Mouse (Mus musculus) embryonic facial prominence, embryonic 13.5 days (tissue): ENCODE measurements around the gene Bend6. TPM values are rescaled to one million over a fixed set of nuclear protein-coding genes. Genes with fewer than 3 reads are reported as not detected.
"Not testable (repeated sequence)": the region's sequence is repeated elsewhere in the genome, so short reads cannot be mapped to it uniquely, and the experiment has no call there.

Experiments
- ATAC-seq: fragments of 200-750 bp; cut with Nextera tagmentation; 2 replicates; pipeline ENCODE4 v1.8.0; 2017; ENCODE audit warnings: low read depth; ENCODE audit not compliant: insufficient number of reproducible peaks, insufficient read depth, low FRiP score, low TSS enrichment
- H3K27ac ChIP-seq: fragments of 300-500 bp; sonication (generic); 2 replicates; pipeline ENCODE4 v1.5.1; 2015; ENCODE audit warnings: moderate library complexity, mild to moderate bottlenecking, inconsistent platforms
- H3K27me3 ChIP-seq: fragments of 300-500 bp; sonication (generic); 2 replicates; pipeline ENCODE4 v1.6.1; 2015; ENCODE audit warnings: mild to moderate bottlenecking, inconsistent platforms
- H3K36me3 ChIP-seq: fragments of 300-500 bp; sonication (generic); 2 replicates; pipeline ENCODE4 v1.6.1; 2015; ENCODE audit warnings: mild to moderate bottlenecking, inconsistent platforms
- H3K4me1 ChIP-seq: fragments of 300-500 bp; sonication (generic); 2 replicates; pipeline ENCODE4 v1.6.1; 2015; ENCODE audit warnings: inconsistent platforms
- H3K4me2 ChIP-seq: fragments of 300-500 bp; sonication (generic); 2 replicates; pipeline ENCODE4 v1.6.1; 2015; ENCODE audit warnings: moderate library complexity, mild to moderate bottlenecking, inconsistent platforms
- H3K4me3 ChIP-seq: fragments of 300-500 bp; sonication (generic); 2 replicates; pipeline ENCODE4 v1.5.1; 2015; ENCODE audit warnings: mild to moderate bottlenecking, inconsistent platforms
- H3K9ac ChIP-seq: fragments of 300-500 bp; sonication (generic); 2 replicates; pipeline ENCODE4 v1.6.1; 2015; ENCODE audit warnings: mild to moderate bottlenecking, inconsistent platforms
- H3K9me3 ChIP-seq: fragments of 300-500 bp; sonication (generic); 2 replicates; pipeline ENCODE4 v1.6.1; 2016; ENCODE audit warnings: inconsistent platforms
- WGBS: fragments of 180-500 bp; shearing (Covaris S2); methylation state at CpG from one replicate; pipeline ENCODE4 v1.1.7; 2015; ENCODE audit warnings: mixed read lengths; 5-methylcytosine and 5-hydroxymethylcytosine counted together
- polyA plus RNA-seq: library from polyadenylated mRNA; unstranded; fragments of >200 nt; fragmentation: Nextera tagmentation; extraction: Ambion mirVana; gene quantifications from 2 replicates; pipeline ENCODE4 v1.2.1, GENCODE M21; 2015

Gene Bend6
- polyA plus RNA-seq, 1 experiment from 2014 or later, result 1.8 TPM

DNA sequence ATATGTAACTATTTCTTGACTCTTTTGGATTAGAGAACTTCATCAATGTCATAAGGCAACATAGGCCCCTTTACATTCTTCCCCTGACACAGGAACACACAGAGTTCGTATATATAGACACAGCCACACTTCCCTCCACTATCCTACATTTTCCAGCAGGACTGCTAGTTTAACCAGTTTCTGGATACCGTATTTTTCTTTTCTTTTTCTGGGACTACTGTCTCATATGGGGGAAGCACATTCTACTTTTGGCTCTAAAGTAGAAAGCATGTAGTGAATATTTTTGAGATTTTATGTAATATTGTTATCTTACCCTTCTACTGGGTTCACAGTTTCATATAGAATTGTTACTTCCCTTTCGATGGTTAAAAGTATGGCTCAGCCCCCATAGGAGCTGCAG lies 38.2 kb downstream of the Bend6 start:
- Histone ChIP-seq H3K36me3 (no peaks in the 10 kb centered on the region), H3K27me3 (no peaks in the 10 kb centered on the region), H3K4me3 (no peak overlapping the region), H3K27ac (no peak overlapping the region), H3K9me3 (0 out of 2 replicates have a peak, but pooled peaks cover 5% of the 10 kb centered on the region), H3K4me2 (no peak overlapping the region), H3K4me1 (no peaks in the 10 kb centered on the region), H3K9ac (no peak overlapping the region)
- WGBS, result 85% methylated on average over 3 of the region's 3 CpGs
- no peak for ATAC-seq

DNA sequence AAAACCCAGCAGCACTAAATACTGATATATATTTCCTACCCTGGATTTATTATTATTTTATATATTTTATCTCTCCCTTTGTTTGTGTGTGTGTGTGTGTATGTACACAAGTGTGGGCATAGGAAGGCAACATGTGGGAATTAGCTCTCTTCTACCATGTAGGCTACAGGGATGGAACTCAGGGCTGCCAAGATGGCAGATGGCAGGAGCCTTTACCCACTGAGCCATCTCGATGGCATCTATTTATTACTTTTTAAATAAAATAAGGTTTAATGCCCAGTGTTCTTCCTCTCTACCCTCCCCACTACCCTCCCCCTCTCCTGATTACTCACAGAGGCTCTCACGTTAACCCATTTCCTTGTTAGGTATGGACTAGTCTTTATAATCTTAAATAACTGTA lies 38.6 kb downstream of the Bend6 start:
- no peak overlapping the region for H3K4me3 ChIP-seq
- 87% methylated on average over 2 of the region's 2 CpGs for WGBS
- no peaks in the 10 kb centered on the region for H3K4me1 ChIP-seq
- no peak overlapping the region for H3K4me2 ChIP-seq
- H3K36me3 ChIP-seq, result no peaks in the 10 kb centered on the region
- H3K9me3 ChIP-seq, result 0 out of 2 replicates have a peak, but pooled peaks cover 5% of the 10 kb centered on the region
- no peak for ATAC-seq
- no peaks in the 10 kb centered on the region for H3K27me3 ChIP-seq
- H3K27ac ChIP-seq, result no peak overlapping the region
- H3K9ac ChIP-seq, result no peak overlapping the region

DNA sequence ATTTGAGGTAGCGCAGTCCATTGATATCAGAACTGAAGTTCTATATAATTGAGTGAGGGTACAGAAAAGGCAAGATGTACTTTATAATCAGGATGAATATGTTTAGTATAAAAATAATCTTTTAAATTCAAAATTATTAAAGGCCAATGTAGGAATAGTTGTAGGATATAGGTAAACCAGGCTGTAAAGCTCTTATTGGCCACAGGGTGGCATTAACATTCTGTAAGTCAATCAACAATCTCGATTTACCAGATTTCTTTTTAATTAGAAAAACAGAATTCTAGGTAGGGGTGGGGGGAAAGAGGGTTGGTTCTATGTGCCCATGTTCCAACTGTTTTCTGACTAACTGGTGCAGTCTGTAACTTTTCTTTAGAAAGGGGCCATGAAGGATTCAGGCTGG lies 60.8 kb downstream of the Bend6 start:
- no peak overlapping the region for H3K9ac ChIP-seq
- WGBS, result 92% methylated on average over 2 of the region's 2 CpGs
- no peak overlapping the region for H3K4me2 ChIP-seq
- H3K9me3 ChIP-seq, result no peaks in the 10 kb centered on the region
- H3K36me3 ChIP-seq, result no peaks in the 10 kb centered on the region
- H3K4me3 ChIP-seq, result no peak overlapping the region
- H3K27me3 ChIP-seq, result no peaks in the 10 kb centered on the region
- no peak overlapping the region for H3K27ac ChIP-seq
- no peak for ATAC-seq
- H3K4me1 ChIP-seq, result no peaks in the 10 kb centered on the region

DNA sequence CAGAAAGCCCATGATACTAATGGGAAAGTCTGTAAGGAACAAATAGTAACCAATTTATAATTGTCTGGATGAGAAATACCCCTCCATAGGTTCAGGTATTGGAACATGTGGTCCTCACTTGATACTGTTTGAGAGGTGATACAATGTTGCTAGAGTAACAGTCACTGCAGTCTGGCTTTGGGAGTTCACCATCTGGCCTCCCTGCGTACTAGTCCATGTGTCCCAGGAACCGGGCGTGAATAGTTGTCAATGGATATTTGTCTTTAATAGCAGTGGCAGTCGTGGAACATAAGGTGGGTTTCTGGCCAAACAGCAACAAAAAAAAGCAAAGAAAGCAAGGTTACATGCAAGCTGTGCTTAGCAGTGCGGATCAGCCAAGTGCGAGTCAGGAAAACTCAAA lies 63.8 kb downstream of the Bend6 start:
- Histone ChIP-seq H3K36me3 (no peaks in the 10 kb centered on the region), H3K9ac (no peak overlapping the region), H3K4me3 (no peak overlapping the region), H3K27ac (no peak overlapping the region), H3K4me2 (no peak overlapping the region), H3K4me1 (no peaks in the 10 kb centered on the region), H3K9me3 (no peaks in the 10 kb centered on the region), H3K27me3 (no peaks in the 10 kb centered on the region)
- ATAC-seq, result no peak
- WGBS, result 85% methylated on average over 6 of the region's 6 CpGs

- not testable (repeated sequence) for H3K27ac ChIP-seq, H3K9ac ChIP-seq, H3K4me3 ChIP-seq, H3K27me3 ChIP-seq, ATAC-seq, H3K4me1 ChIP-seq, H3K9me3 ChIP-seq, H3K36me3 ChIP-seq, H3K4me2 ChIP-seq
- 90% methylated on average over 14 of the region's 14 CpGs for WGBS
These were observed 68.7 kb downstream of the Bend6 start for GRCm38 (mm10) chr1:33838952-33839351.

- no peaks in the 10 kb centered on the region for H3K36me3 ChIP-seq
- no peak overlapping the region for H3K4me3 ChIP-seq
- H3K27ac ChIP-seq, result no peak overlapping the region
- ATAC-seq, result no peak
- no peaks in the 10 kb centered on the region for H3K27me3 ChIP-seq
- H3K4me1 ChIP-seq, result no peaks in the 10 kb centered on the region
- H3K4me2 ChIP-seq, result no peak overlapping the region
- WGBS, result 73% methylated on average over 4 of the region's 4 CpGs
- peaks cover 6% of the 10 kb centered on the region for H3K9me3 ChIP-seq
- H3K9ac ChIP-seq, result no peak overlapping the region
These were observed 77.0 kb downstream of the Bend6 start for GRCm38 (mm10) chr1:33830586-33830985.

- Histone ChIP-seq H3K4me2 (no peak overlapping the region), H3K27ac (no peak overlapping the region), H3K9me3 (no peaks in the 10 kb centered on the region), H3K27me3 (no peaks in the 10 kb centered on the region), H3K4me1 (peaks cover 10% of the 10 kb centered on the region), H3K4me3 (no peak overlapping the region), H3K9ac (no peak overlapping the region), H3K36me3 (peaks cover 2% of the 10 kb centered on the region; the same call in 1 of the 2 replicates)
- WGBS, result 78% methylated on average over 2 of the region's 2 CpGs
- ATAC-seq, result no peak
These were observed 89.7 kb downstream of the Bend6 start for GRCm38 (mm10) chr1:33817931-33818330.

- H3K9me3 ChIP-seq, result no peaks in the 10 kb centered on the region
- H3K27me3 ChIP-seq, result no peaks in the 10 kb centered on the region
- H3K4me1 ChIP-seq, result peaks cover 18% of the 10 kb centered on the region
- peak within 1 kb of the TSS; percentile 92 for H3K27ac ChIP-seq
- peaks cover 29% of the 10 kb centered on the region for H3K36me3 ChIP-seq
- H3K4me2 ChIP-seq, result peak within 1 kb of the TSS; percentile 78
- H3K9ac ChIP-seq, result peak within 1 kb of the TSS; percentile 98
- WGBS, result under 1% methylated on average over 84 of the region's 85 CpGs
- peak; percentile 90 for ATAC-seq
- H3K4me3 ChIP-seq, result peak within 1 kb of the TSS; percentile 98
These were observed 93.5 kb downstream of the Bend6 start, which contains the start of gene Zfp451 for GRCm38 (mm10) chr1:33813868-33814794. Gene Zfp451, minus strand, starts transcription at chr1:33814595.

GRCm38 (mm10) chr1:33813495-33813867 lies 94.1 kb downstream of the Bend6 start:
- WGBS, result 7% methylated on average over 11 of the region's 11 CpGs
- Histone ChIP-seq H3K27ac (peak overlapping the region; percentile 92), H3K36me3 (peaks cover 32% of the 10 kb centered on the region), H3K27me3 (no peaks in the 10 kb centered on the region), H3K4me3 (peak overlapping the region; percentile 98), H3K9me3 (no peaks in the 10 kb centered on the region), H3K4me2 (peak overlapping the region; percentile 78), H3K9ac (peak overlapping the region; percentile 98), H3K4me1 (peaks cover 18% of the 10 kb centered on the region)
- no peak for ATAC-seq

DNA sequence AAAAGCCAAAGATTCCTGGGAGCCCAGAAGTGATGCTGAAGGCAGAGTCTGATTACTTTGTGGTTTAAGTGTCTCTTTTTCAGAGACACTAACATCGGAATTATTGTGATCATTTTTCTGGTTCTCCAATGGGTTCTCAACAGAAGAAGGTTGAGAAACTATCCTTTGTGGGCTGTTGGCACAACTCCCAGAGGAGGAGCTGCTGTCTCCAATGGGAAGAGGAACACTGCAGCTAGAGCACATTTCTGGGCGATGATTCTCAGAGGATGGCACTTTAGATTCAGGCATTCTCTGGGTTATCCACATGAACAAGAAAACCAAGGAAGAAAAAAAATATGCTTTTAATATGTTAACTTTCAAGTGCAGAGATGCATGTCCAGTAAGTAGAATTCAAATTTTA lies 104.3 kb downstream of the Bend6 start:
- ATAC-seq, result no peak
- H3K9me3 ChIP-seq, result no peaks in the 10 kb centered on the region
- no peaks in the 10 kb centered on the region for H3K27me3 ChIP-seq
- peaks cover 72% of the 10 kb centered on the region for H3K36me3 ChIP-seq
- no peak overlapping the region for H3K4me3 ChIP-seq
- H3K9ac ChIP-seq, result no peak overlapping the region
- H3K4me1 ChIP-seq, result no peaks in the 10 kb centered on the region
- WGBS, result 92% methylated on average over 2 of the region's 2 CpGs
- no peak overlapping the region for H3K4me2 ChIP-seq
- H3K27ac ChIP-seq, result no peak overlapping the region
